Mouse (Mus musculus): ENCODE data around the gene Sppl3. TPM values are rescaled to one million over a fixed set of nuclear protein-coding genes. Genes with fewer than 3 reads are reported as not detected.

Gene Sppl3
- polyA plus RNA-seq, 1 experiment = 129 TPM

GRCm38 (mm10) chr5:115049692-115050091, 38.8 kb downstream of the Sppl3 start:
- TF ChIP-seq POLR2A (IDR thresholded peaks at IDR 0.05; ENCODE audit: borderline replicate concordance, extremely low read depth, insufficient read depth, insufficient read length, poor library complexity, severe bottlenecking) (no peak), CTCF (IDR thresholded peaks at IDR 0.05; ENCODE audit: borderline replicate concordance, extremely low read depth, insufficient read depth, insufficient read length) (no peak)
- no peak for DNase-seq (ENCODE audit: low read depth)

- no peak for TF ChIP-seq POLR2A (IDR thresholded peaks at IDR 0.05; ENCODE audit: borderline replicate concordance, extremely low read depth, insufficient read depth, insufficient read length, poor library complexity, severe bottlenecking)
- TF ChIP-seq CTCF (IDR thresholded peaks at IDR 0.05; ENCODE audit: borderline replicate concordance, extremely low read depth, insufficient read depth, insufficient read length) = no peak
- no peak for DNase-seq (ENCODE audit: low read depth)
Observed at GRCm38 (mm10) chr5:115050776-115051175, 39.8 kb downstream of the Sppl3 start.

- peak; percentile 60 for DNase-seq (ENCODE audit: low read depth)
- TF ChIP-seq CTCF (IDR thresholded peaks at IDR 0.05; ENCODE audit: borderline replicate concordance, extremely low read depth, insufficient read depth, insufficient read length) = no peak
- TF ChIP-seq POLR2A (IDR thresholded peaks at IDR 0.05; ENCODE audit: borderline replicate concordance, extremely low read depth, insufficient read depth, insufficient read length, poor library complexity, severe bottlenecking) = no peak
Observed at GRCm38 (mm10) chr5:115052546-115052945, 41.6 kb downstream of the Sppl3 start.

GRCm38 (mm10) chr5:115053791-115054396, 43.0 kb downstream of the Sppl3 start:
- no peak for TF ChIP-seq CTCF (IDR thresholded peaks at IDR 0.05; ENCODE audit: borderline replicate concordance, extremely low read depth, insufficient read depth, insufficient read length)
- no peak for TF ChIP-seq POLR2A (IDR thresholded peaks at IDR 0.05; ENCODE audit: borderline replicate concordance, extremely low read depth, insufficient read depth, insufficient read length, poor library complexity, severe bottlenecking)
- no peak for DNase-seq (ENCODE audit: low read depth)

- DNase-seq (ENCODE audit: low read depth) = no peak
- TF ChIP-seq CTCF (IDR thresholded peaks at IDR 0.05; ENCODE audit: borderline replicate concordance, extremely low read depth, insufficient read depth, insufficient read length) = no peak
Observed at GRCm38 (mm10) chr5:115055418-115055817, 44.5 kb downstream of the Sppl3 start.

GRCm38 (mm10) chr5:115057153-115057552, 46.2 kb downstream of the Sppl3 start:
- DNase-seq (ENCODE audit: low read depth) = no peak
- TF ChIP-seq CTCF (IDR thresholded peaks at IDR 0.05; ENCODE audit: borderline replicate concordance, extremely low read depth, insufficient read depth, insufficient read length) = no peak
- no peak for TF ChIP-seq POLR2A (IDR thresholded peaks at IDR 0.05; ENCODE audit: borderline replicate concordance, extremely low read depth, insufficient read depth, insufficient read length, poor library complexity, severe bottlenecking)

- TF ChIP-seq CTCF (IDR thresholded peaks at IDR 0.05; ENCODE audit: borderline replicate concordance, extremely low read depth, insufficient read depth, insufficient read length) (no peak), POLR2A (IDR thresholded peaks at IDR 0.05; ENCODE audit: borderline replicate concordance, extremely low read depth, insufficient read depth, insufficient read length, poor library complexity, severe bottlenecking) (no peak)
- no peak for DNase-seq (ENCODE audit: low read depth)
Observed at GRCm38 (mm10) chr5:115058584-115059297, 47.8 kb downstream of the Sppl3 start.

- TF ChIP-seq POLR2A (IDR thresholded peaks at IDR 0.05; ENCODE audit: borderline replicate concordance, extremely low read depth, insufficient read depth, insufficient read length, poor library complexity, severe bottlenecking) (no peak), CTCF (IDR thresholded peaks at IDR 0.05; ENCODE audit: borderline replicate concordance, extremely low read depth, insufficient read depth, insufficient read length) (no peak)
- no peak for DNase-seq (ENCODE audit: low read depth)
Observed at GRCm38 (mm10) chr5:115060067-115060695, 49.2 kb downstream of the Sppl3 start.

- TF ChIP-seq POLR2A (IDR thresholded peaks at IDR 0.05; ENCODE audit: borderline replicate concordance, extremely low read depth, insufficient read depth, insufficient read length, poor library complexity, severe bottlenecking) (no peak), CTCF (IDR thresholded peaks at IDR 0.05; ENCODE audit: borderline replicate concordance, extremely low read depth, insufficient read depth, insufficient read length) (no peak)
Observed at GRCm38 (mm10) chr5:115060977-115061376, 50.0 kb downstream of the Sppl3 start.

GRCm38 (mm10) chr5:115062566-115062965, 51.6 kb downstream of the Sppl3 start:
- DNase-seq (ENCODE audit: low read depth) = no peak
- no peak for TF ChIP-seq CTCF (IDR thresholded peaks at IDR 0.05; ENCODE audit: borderline replicate concordance, extremely low read depth, insufficient read depth, insufficient read length)
- no peak for TF ChIP-seq POLR2A (IDR thresholded peaks at IDR 0.05; ENCODE audit: borderline replicate concordance, extremely low read depth, insufficient read depth, insufficient read length, poor library complexity, severe bottlenecking)

More at GRCm38 (mm10) chr5:115060977-115061376, 50.0 kb downstream of the Sppl3 start:
- DNase-seq (ENCODE audit: low read depth) = no peak

- TF ChIP-seq POLR2A (IDR thresholded peaks at IDR 0.05; ENCODE audit: borderline replicate concordance, extremely low read depth, insufficient read depth, insufficient read length, poor library complexity, severe bottlenecking) (no peak), CTCF (IDR thresholded peaks at IDR 0.05; ENCODE audit: borderline replicate concordance, extremely low read depth, insufficient read depth, insufficient read length) (no peak)
- DNase-seq (ENCODE audit: low read depth) = no peak
Observed at GRCm38 (mm10) chr5:115063391-115063790, 52.5 kb downstream of the Sppl3 start.
